Mouse (Mus musculus): Measurements from ENCODE around the gene Etfb. TPM values are rescaled to one million over a fixed set of nuclear protein-coding genes. Genes with fewer than 3 reads are reported as not detected.
"Not testable (repeated sequence)": the region's sequence is repeated elsewhere in the genome, so short reads cannot be mapped to it uniquely, and the experiment has no call there.

The Etfb gene
- total RNA-seq (2018; cell fraction: chromatin; rRNA removed) = 10 to 100 TPM in 23 of 26 experiments, 1 to 10 TPM in 3; 7.1 to 39.4 (median 21.1) TPM
- total RNA-seq (2018; cell fraction: cytosol; rRNA removed) = 100 to 1,000 TPM in 12 of 26 experiments, 10 to 100 TPM in 14; 58.8 to 131 (median 89.4) TPM
- 10 to 100 TPM; 13.2 to 59.2 (median 24.8) TPM for total RNA-seq (2018; cell fraction: nucleus; rRNA removed)
- polyA plus RNA-seq (2018) = 113 to 175 TPM (median 166 TPM) in 3 replicates

GRCm38 (mm10) chr7:43443917-43444293, at the start of gene Etfb, which contains the start of gene Gm45233:
Etfb (plus strand) TSS chr7:43444083.
Gm45233 (plus strand) TSS chr7:43444128.
- WGBS (ENCODE audit: missing documents) = under 1% methylated on average over 27 of the region's 27 CpGs
- peak within 1 kb of the TSS; percentile 67 for H3K4me3 ChIP-seq (ENCODE audit: inconsistent target)
- H3K79me2 ChIP-seq (ENCODE audit: inconsistent target) = peaks cover 47% of the 10 kb centered on the region
- peak within 1 kb of the TSS; percentile 94 for H3K27ac ChIP-seq
- H3K36me3 ChIP-seq (ENCODE audit: inconsistent target) = no peaks in the 10 kb centered on the region

GRCm38 (mm10) chr7:43399501-43399900, 44.4 kb upstream of the Etfb start:
- Histone ChIP-seq H3K27ac (peak overlapping the region; percentile 48), H3K36me3 (ENCODE audit: inconsistent target) (no peaks in the 10 kb centered on the region), H3K79me2 (ENCODE audit: inconsistent target) (no peaks in the 10 kb centered on the region), H3K4me3 (ENCODE audit: inconsistent target) (no peak overlapping the region)
- WGBS (ENCODE audit: missing documents) = 43% methylated on average over 2 of the region's 2 CpGs

GRCm38 (mm10) chr7:43402718-43403117, 41.2 kb upstream of the Etfb start:
- whole genome bisulfite sequencing (ENCODE audit: missing documents) = 60% methylated on average over 2 of the region's 2 CpGs
- Histone ChIP-seq H3K4me3 (ENCODE audit: inconsistent target) (no peak overlapping the region), H3K79me2 (ENCODE audit: inconsistent target) (no peaks in the 10 kb centered on the region), H3K27ac (no peak overlapping the region), H3K36me3 (ENCODE audit: inconsistent target) (no peaks in the 10 kb centered on the region)

GRCm38 (mm10) chr7:43407573-43407972, 36.3 kb upstream of the Etfb start:
- WGBS (ENCODE audit: missing documents) = 20% methylated on average over 3 of the region's 3 CpGs
- Histone ChIP-seq H3K36me3 (ENCODE audit: inconsistent target) (no peaks in the 10 kb centered on the region), H3K79me2 (ENCODE audit: inconsistent target) (no peaks in the 10 kb centered on the region), H3K4me3 (ENCODE audit: inconsistent target) (no peak overlapping the region), H3K27ac (no peak overlapping the region)

GRCm38 (mm10) chr7:43408131-43408553, 35.7 kb upstream of the Etfb start, which contains the start of gene Siglecg:
Siglecg (plus strand) TSS chr7:43408204.
- Histone ChIP-seq H3K4me3 (ENCODE audit: inconsistent target) (no peak within 1 kb of the TSS), H3K27ac (no peak within 1 kb of the TSS), H3K79me2 (ENCODE audit: inconsistent target) (no peaks in the 10 kb centered on the region), H3K36me3 (ENCODE audit: inconsistent target) (no peaks in the 10 kb centered on the region)
- 32% methylated on average over 4 of the region's 4 CpGs for WGBS (ENCODE audit: missing documents)

- H3K36me3 ChIP-seq (ENCODE audit: inconsistent target) = no peaks in the 10 kb centered on the region
- H3K4me3 ChIP-seq (ENCODE audit: inconsistent target) = no peak overlapping the region
- 95% methylated on average over 3 of the region's 3 CpGs for WGBS (ENCODE audit: missing documents)
- H3K79me2 ChIP-seq (ENCODE audit: inconsistent target) = no peaks in the 10 kb centered on the region
- no peak overlapping the region for H3K27ac ChIP-seq
Observed at GRCm38 (mm10) chr7:43409084-43409483, 34.8 kb upstream of the Etfb start.

GRCm38 (mm10) chr7:43411724-43412123, 32.2 kb upstream of the Etfb start:
- H3K79me2 ChIP-seq (ENCODE audit: inconsistent target); H3K36me3 ChIP-seq (ENCODE audit: inconsistent target): not testable (repeated sequence)
- WGBS (ENCODE audit: missing documents) = 92% methylated on average over 4 of the region's 4 CpGs

GRCm38 (mm10) chr7:43417298-43417697, 26.6 kb upstream of the Etfb start:
- WGBS (ENCODE audit: missing documents) = 94% methylated on average over 10 of the region's 10 CpGs
- Histone ChIP-seq H3K36me3 (ENCODE audit: inconsistent target) (no peaks in the 10 kb centered on the region), H3K27ac (no peak overlapping the region), H3K4me3 (ENCODE audit: inconsistent target) (no peak overlapping the region), H3K79me2 (ENCODE audit: inconsistent target) (no peaks in the 10 kb centered on the region)

More at GRCm38 (mm10) chr7:43411724-43412123, 32.2 kb upstream of the Etfb start:
- not testable (repeated sequence) for H3K27ac ChIP-seq; H3K4me3 ChIP-seq (ENCODE audit: inconsistent target)

- no peak overlapping the region for H3K27ac ChIP-seq
- no peaks in the 10 kb centered on the region for H3K36me3 ChIP-seq (ENCODE audit: inconsistent target)
- no peak overlapping the region for H3K4me3 ChIP-seq (ENCODE audit: inconsistent target)
- no peaks in the 10 kb centered on the region for H3K79me2 ChIP-seq (ENCODE audit: inconsistent target)
- 29% methylated on average over 5 of the region's 11 CpGs for WGBS (ENCODE audit: missing documents)
Observed at GRCm38 (mm10) chr7:43422995-43423617, 20.8 kb upstream of the Etfb start.

GRCm38 (mm10) chr7:43423991-43424625, 19.8 kb upstream of the Etfb start:
- 74% methylated on average over 3 of the region's 3 CpGs for WGBS (ENCODE audit: missing documents)
- Histone ChIP-seq H3K36me3 (ENCODE audit: inconsistent target) (no peaks in the 10 kb centered on the region), H3K4me3 (ENCODE audit: inconsistent target) (no peak overlapping the region), H3K27ac (no peak overlapping the region), H3K79me2 (ENCODE audit: inconsistent target) (no peaks in the 10 kb centered on the region)

- Histone ChIP-seq H3K79me2 (ENCODE audit: inconsistent target) (no peaks in the 10 kb centered on the region), H3K36me3 (ENCODE audit: inconsistent target) (no peaks in the 10 kb centered on the region), H3K27ac (no peak within 1 kb of the TSS), H3K4me3 (ENCODE audit: inconsistent target) (no peak within 1 kb of the TSS)
- WGBS (ENCODE audit: missing documents) = 86% methylated on average over 8 of the region's 8 CpGs
Observed at GRCm38 (mm10) chr7:43427406-43427805, 16.5 kb upstream of the Etfb start, which contains the start of gene Lim2. Lim2 (plus strand) TSS chr7:43427670.

- H3K4me3 ChIP-seq (ENCODE audit: inconsistent target) = no peak overlapping the region
- no peaks in the 10 kb centered on the region for H3K79me2 ChIP-seq (ENCODE audit: inconsistent target)
- H3K27ac ChIP-seq = no peak overlapping the region
- WGBS (ENCODE audit: missing documents) = 85% methylated on average over 4 of the region's 4 CpGs
- no peaks in the 10 kb centered on the region for H3K36me3 ChIP-seq (ENCODE audit: inconsistent target)
Observed at GRCm38 (mm10) chr7:43429500-43429899, 14.4 kb upstream of the Etfb start.

GRCm38 (mm10) chr7:43432891-43433290, 11.0 kb upstream of the Etfb start:
- 83% methylated on average over 4 of the region's 4 CpGs for WGBS (ENCODE audit: missing documents)
- no peaks in the 10 kb centered on the region for H3K36me3 ChIP-seq (ENCODE audit: inconsistent target)
- H3K27ac ChIP-seq = no peak overlapping the region
- H3K79me2 ChIP-seq (ENCODE audit: inconsistent target) = no peaks in the 10 kb centered on the region
- no peak overlapping the region for H3K4me3 ChIP-seq (ENCODE audit: inconsistent target)

GRCm38 (mm10) chr7:43434676-43435075, 9.2 kb upstream of the Etfb start:
- 91% methylated on average over 5 of the region's 5 CpGs for WGBS (ENCODE audit: missing documents)
- no peak overlapping the region for H3K4me3 ChIP-seq (ENCODE audit: inconsistent target)

More at GRCm38 (mm10) chr7:43434676-43435075, 9.2 kb upstream of the Etfb start:
- H3K27ac ChIP-seq = no peak overlapping the region
- no peaks in the 10 kb centered on the region for H3K36me3 ChIP-seq (ENCODE audit: inconsistent target)
- H3K79me2 ChIP-seq (ENCODE audit: inconsistent target) = no peaks in the 10 kb centered on the region
